ENCODE assay signal across 7 mouse cellular contexts in genomic region chr5:69339623-69339970, GRCm38 (mm10). TPM values are rescaled to one million over a fixed set of nuclear protein-coding genes. Genes with fewer than 3 reads are reported as not detected.
DNase-seq lines count a peak whose midpoint lies in the region; ATAC-seq and TF ChIP-seq lines count a peak whose summit lies in the region.

No protein-coding gene starts in this region.

- no peak for TF ChIP-seq EP300 in lung, postnatal 0 days (IDR thresholded peaks at IDR 0.05)

- TF ChIP-seq POLR2A in limb, embryonic 14.5 days (IDR thresholded peaks at IDR 0.05; ENCODE audit: borderline replicate concordance, extremely low read depth, insufficient read depth, insufficient read length) = no peak

- TF ChIP-seq CTCF in lung, postnatal 0 days (IDR thresholded peaks at IDR 0.05) = no peak

- H3K9ac ChIP-seq in lung, postnatal 0 days (replicated peaks; ENCODE audit: low read depth) = no peak overlapping the region
- no peak overlapping the region for H3K9ac ChIP-seq in forebrain, embryonic 12.5 days
- H3K9ac ChIP-seq in limb, embryonic 14.5 days (ENCODE audit: low read depth, low read length, severe bottlenecking) = no peak overlapping the region
- no peak overlapping the region for H3K9ac ChIP-seq in stomach, embryonic 15.5 days
- no peak overlapping the region for H3K9ac ChIP-seq in intestine, embryonic 15.5 days

- DNase-seq in lung, postnatal 0 days (ENCODE audit: low spot score) = no peak
- DNase-seq in lung, postnatal 36 days = no peak
- peak; percentile 5 for DNase-seq in limb, embryonic 14.5 days (ENCODE audit: low spot score)
- DNase-seq in kidney, adult 9 months = no peak

- no peak overlapping the region for H3K27ac ChIP-seq in lung, postnatal 0 days (ENCODE audit: low read length)
- no peak overlapping the region for H3K27ac ChIP-seq in forebrain, embryonic 12.5 days
- H3K27ac ChIP-seq in limb, embryonic 14.5 days (replicated peaks; ENCODE audit: low read depth, low read length) = no peak overlapping the region
- no peak overlapping the region for H3K27ac ChIP-seq in stomach, embryonic 15.5 days
- H3K27ac ChIP-seq in intestine, embryonic 15.5 days = no peak overlapping the region

- H3K27me3 ChIP-seq in lung, postnatal 0 days (replicated peaks; ENCODE audit: insufficient read depth, low read length) = no peaks in the 10 kb centered on the region
- peaks cover 28% of the 10 kb centered on the region for H3K27me3 ChIP-seq in forebrain, embryonic 12.5 days
- H3K27me3 ChIP-seq in limb, embryonic 14.5 days (ENCODE audit: control insufficient read depth, insufficient read depth, low read length) = peaks cover 13% of the 10 kb centered on the region; the same call in 1 of the 2 replicates
- H3K27me3 ChIP-seq in stomach, embryonic 15.5 days (replicated peaks) = peaks cover 14% of the 10 kb centered on the region
- peaks cover 21% of the 10 kb centered on the region for H3K27me3 ChIP-seq in intestine, embryonic 15.5 days (replicated peaks)

- H3K36me3 ChIP-seq in lung, postnatal 0 days (ENCODE audit: insufficient read depth, low read length) = no peaks in the 10 kb centered on the region
- no peaks in the 10 kb centered on the region for H3K36me3 ChIP-seq in forebrain, embryonic 12.5 days (replicated peaks)
- no peaks in the 10 kb centered on the region for H3K36me3 ChIP-seq in limb, embryonic 14.5 days (ENCODE audit: control insufficient read depth, insufficient read depth, low read length)
- H3K36me3 ChIP-seq in stomach, embryonic 15.5 days = no peaks in the 10 kb centered on the region
- H3K36me3 ChIP-seq in intestine, embryonic 15.5 days = no peaks in the 10 kb centered on the region

- H3K4me3 ChIP-seq in lung, postnatal 0 days (ENCODE audit: low read depth, low read length) = peak overlapping the region; percentile 48; the same call in 1 of the 2 replicates
- H3K4me3 ChIP-seq in forebrain, embryonic 12.5 days (replicated peaks) = peak overlapping the region; percentile 58
- H3K4me3 ChIP-seq in limb, embryonic 14.5 days (replicated peaks; ENCODE audit: low read length) = peak overlapping the region; percentile 57
- peak overlapping the region; percentile 58 for H3K4me3 ChIP-seq in stomach, embryonic 15.5 days (replicated peaks)
- H3K4me3 ChIP-seq in intestine, embryonic 15.5 days (replicated peaks) = no peak overlapping the region

- 0 out of 2 replicates have a peak overlapping the region, but pooled peaks have one; percentile 59 for H3K4me2 ChIP-seq in lung, postnatal 0 days (replicated peaks; ENCODE audit: low read depth, low read length)
- H3K4me2 ChIP-seq in forebrain, embryonic 12.5 days = peak overlapping the region; percentile 86; the same call in 1 of the 2 replicates
- H3K4me2 ChIP-seq in limb, embryonic 14.5 days (replicated peaks; ENCODE audit: low read depth, low read length, severe bottlenecking) = peak overlapping the region; percentile 97
- peak overlapping the region; percentile 92 for H3K4me2 ChIP-seq in stomach, embryonic 15.5 days
- no peak overlapping the region for H3K4me2 ChIP-seq in intestine, embryonic 15.5 days (replicated peaks)

- WGBS in lung, postnatal 0 days = 52% methylated on average over 6 of the region's 6 CpGs
- WGBS in forebrain, embryonic 12.5 days = 77% methylated on average over 6 of the region's 6 CpGs
- WGBS in limb, embryonic 14.5 days = 57% methylated on average over 6 of the region's 6 CpGs
- 56% methylated on average over 6 of the region's 6 CpGs for WGBS in stomach, embryonic 15.5 days
- 71% methylated on average over 6 of the region's 6 CpGs for WGBS in intestine, embryonic 15.5 days

- ATAC-seq in lung, postnatal 0 days = no peak
- ATAC-seq in forebrain, embryonic 12.5 days (ENCODE audit: low FRiP score) = no peak
- no peak for ATAC-seq in limb, embryonic 14.5 days (ENCODE audit: low FRiP score, low read depth)
- no peak for ATAC-seq in stomach, embryonic 15.5 days (ENCODE audit: insufficient read depth, low FRiP score, low read depth)
- no peak for ATAC-seq in intestine, embryonic 15.5 days

- no peaks in the 10 kb centered on the region for H3K9me3 ChIP-seq in lung, postnatal 0 days (ENCODE audit: low read length)
- no peaks in the 10 kb centered on the region for H3K9me3 ChIP-seq in forebrain, embryonic 12.5 days
- H3K9me3 ChIP-seq in limb, embryonic 14.5 days (ENCODE audit: control insufficient read depth, low read length) = no peaks in the 10 kb centered on the region
- H3K9me3 ChIP-seq in stomach, embryonic 15.5 days = no peaks in the 10 kb centered on the region
- H3K9me3 ChIP-seq in intestine, embryonic 15.5 days = no peaks in the 10 kb centered on the region

- H3K4me1 ChIP-seq in lung, postnatal 0 days (ENCODE audit: insufficient read depth, low read depth, low read length) = 0 out of 2 replicates have a peak, but pooled peaks cover 3% of the 10 kb centered on the region
- H3K4me1 ChIP-seq in forebrain, embryonic 12.5 days = peaks cover 18% of the 10 kb centered on the region
- H3K4me1 ChIP-seq in limb, embryonic 14.5 days (ENCODE audit: control insufficient read depth, insufficient read depth, low read length) = no peaks in the 10 kb centered on the region
- H3K4me1 ChIP-seq in stomach, embryonic 15.5 days = peaks cover 11% of the 10 kb centered on the region; the same call in 1 of the 2 replicates
- 0 out of 2 replicates have a peak, but pooled peaks cover 11% of the 10 kb centered on the region for H3K4me1 ChIP-seq in intestine, embryonic 15.5 days (replicated peaks)

RNA-seq across cellular contexts. Expression of gene Kctd8, which starts 1.9 kb away (rescaled TPM):
- polyA plus RNA-seq in lung, postnatal 0 days (2015; fragmentation: Nextera tagmentation; extraction: Ambion mirVana) = 2.9 and 3.0 TPM in 2 replicates
- polyA plus RNA-seq in forebrain, embryonic 12.5 days (2016; fragmentation: Nextera tagmentation; extraction: Ambion mirVana) = 2.6 and 2.7 TPM in 2 replicates
- polyA plus RNA-seq in limb, embryonic 14.5 days (2012; rRNA removed) = 1.4 and 2.3 TPM in 2 replicates
- polyA plus RNA-seq in limb, embryonic 14.5 days (2014; fragmentation: Nextera tagmentation; extraction: Ambion mirVana) = 1.2 and 2.4 TPM in 2 replicates
- 2.8 and 3.2 TPM in 2 replicates for polyA plus RNA-seq in stomach, embryonic 15.5 days (2015; fragmentation: Nextera tagmentation; extraction: Ambion mirVana)
- polyA plus RNA-seq in intestine, embryonic 15.5 days (2015; fragmentation: Nextera tagmentation; extraction: Ambion mirVana) = 0.69 and 0.70 TPM in 2 replicates
